In the genomic region with DNA sequence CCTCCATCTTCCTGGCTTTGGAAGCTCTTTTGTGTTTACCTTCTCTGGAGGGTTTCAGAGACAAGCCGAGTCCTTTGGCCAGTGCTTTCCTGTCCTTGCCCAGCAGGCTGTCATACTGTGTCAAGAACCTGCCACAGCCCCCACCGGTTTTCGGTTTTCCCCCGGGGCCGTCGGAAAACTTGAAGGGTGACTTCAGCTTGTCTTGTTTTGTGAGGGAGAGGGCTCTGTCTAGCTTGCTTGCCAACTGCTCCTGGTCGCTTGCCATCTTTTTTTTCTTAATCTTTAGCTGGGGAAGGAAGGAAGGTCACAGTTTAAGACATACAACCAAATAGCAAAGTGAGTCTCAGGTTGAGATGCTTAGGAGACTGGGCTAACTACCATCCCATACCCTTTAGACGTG, we compare ENCODE assay signal across 27 mouse cellular contexts. TPM values are rescaled to one million over a fixed set of nuclear protein-coding genes. Genes with fewer than 3 reads are reported as not detected.
DNase-seq lines count a peak whose midpoint lies in the region; ATAC-seq lines count a peak whose summit lies in the region.
"Had no signal": no experiment of that assay in that cellular context is flagged by ENCODE, and none has a peak within 500 bp of the region (broad histone marks: within the 10 kb centered on the region; RNA-seq: fewer than 3 reads in every experiment).

No protein-coding gene starts in this region.

- H3K4me3 ChIP-seq in forebrain, embryonic 15.5 days = no peak overlapping the region
- no peak overlapping the region for H3K4me3 ChIP-seq in forebrain, embryonic 14.5 days (ENCODE audit: low read depth, low read length)
- H3K4me3 ChIP-seq in hindbrain, embryonic 16.5 days (ENCODE audit: low read length) = no peak overlapping the region
- no peak overlapping the region for H3K4me3 ChIP-seq in hindbrain, embryonic 11.5 days (ENCODE audit: low read depth, low read length)
- H3K4me3 ChIP-seq in midbrain, embryonic 15.5 days = no peak overlapping the region
- H3K4me3 ChIP-seq in midbrain, embryonic 10.5 days = no peak overlapping the region
- H3K4me3 ChIP-seq: embryonic facial prominence, embryonic 10.5 days; embryonic facial prominence, embryonic 15.5 days; limb, embryonic 12.5 days; liver, embryonic 15.5 days; midbrain, embryonic 12.5 days; stomach, embryonic 15.5 days had no signal

- H3K36me3 ChIP-seq in forebrain, embryonic 15.5 days = peaks cover 75% of the 10 kb centered on the region
- H3K36me3 ChIP-seq in forebrain, embryonic 14.5 days (ENCODE audit: control insufficient read depth, insufficient read depth, low read length) = peaks cover 99% of the 10 kb centered on the region
- H3K36me3 ChIP-seq in hindbrain, embryonic 16.5 days (ENCODE audit: control insufficient read depth, insufficient read depth, low read length) = peaks cover 36% of the 10 kb centered on the region
- peaks cover 19% of the 10 kb centered on the region for H3K36me3 ChIP-seq in hindbrain, embryonic 11.5 days (ENCODE audit: control insufficient read depth, insufficient read depth, low read length)
- peaks cover 52% of the 10 kb centered on the region for H3K36me3 ChIP-seq in midbrain, embryonic 15.5 days (replicated peaks)
- peaks cover 100% of the 10 kb centered on the region for H3K36me3 ChIP-seq in midbrain, embryonic 10.5 days

- no peaks in the 10 kb centered on the region for H3K9me3 ChIP-seq in forebrain, embryonic 15.5 days
- no peaks in the 10 kb centered on the region for H3K9me3 ChIP-seq in forebrain, embryonic 14.5 days (replicated peaks; ENCODE audit: control insufficient read depth, low read length)
- H3K9me3 ChIP-seq in hindbrain, embryonic 16.5 days (ENCODE audit: control insufficient read depth, low read length) = no peaks in the 10 kb centered on the region
- no peaks in the 10 kb centered on the region for H3K9me3 ChIP-seq in hindbrain, embryonic 11.5 days (ENCODE audit: control insufficient read depth, low read length)
- no peaks in the 10 kb centered on the region for H3K9me3 ChIP-seq in midbrain, embryonic 15.5 days
- no peaks in the 10 kb centered on the region for H3K9me3 ChIP-seq in midbrain, embryonic 10.5 days (replicated peaks)
- H3K9me3 ChIP-seq: embryonic facial prominence, embryonic 10.5 days; embryonic facial prominence, embryonic 15.5 days; limb, embryonic 12.5 days; liver, embryonic 15.5 days; midbrain, embryonic 12.5 days; stomach, embryonic 15.5 days had no signal

- ATAC-seq in forebrain, embryonic 15.5 days (replicated peaks) = no peak
- ATAC-seq in forebrain, embryonic 14.5 days = no peak
- ATAC-seq in hindbrain, embryonic 16.5 days = no peak
- ATAC-seq in hindbrain, embryonic 11.5 days (ENCODE audit: low FRiP score) = no peak
- no peak for ATAC-seq in midbrain, embryonic 15.5 days (replicated peaks)
- ATAC-seq: intestine, embryonic 16.5 days; Patski had no signal

- 61% methylated on average over 8 of the region's 8 CpGs for WGBS in forebrain, embryonic 15.5 days
- 83% methylated on average over 8 of the region's 8 CpGs for WGBS in forebrain, embryonic 14.5 days
- 64% methylated on average over 8 of the region's 8 CpGs for WGBS in hindbrain, embryonic 16.5 days
- WGBS in hindbrain, embryonic 11.5 days = 94% methylated on average over 8 of the region's 8 CpGs
- 91% methylated on average over 8 of the region's 8 CpGs for WGBS in midbrain, embryonic 15.5 days
- WGBS in midbrain, embryonic 10.5 days = 90% methylated on average over 8 of the region's 8 CpGs

- H3K4me1 ChIP-seq in forebrain, embryonic 15.5 days = peaks cover 51% of the 10 kb centered on the region
- H3K4me1 ChIP-seq in forebrain, embryonic 14.5 days (ENCODE audit: control insufficient read depth, insufficient read depth, low read length) = peaks cover 2% of the 10 kb centered on the region; the same call in 1 of the 2 replicates
- peaks cover 31% of the 10 kb centered on the region for H3K4me1 ChIP-seq in hindbrain, embryonic 16.5 days (ENCODE audit: control insufficient read depth, insufficient read depth, low read depth, low read length)
- no peaks in the 10 kb centered on the region for H3K4me1 ChIP-seq in hindbrain, embryonic 11.5 days (replicated peaks; ENCODE audit: control insufficient read depth, insufficient read depth, low read length)
- H3K4me1 ChIP-seq in midbrain, embryonic 15.5 days = peaks cover 22% of the 10 kb centered on the region
- peaks cover 3% of the 10 kb centered on the region; the same call in 1 of the 2 replicates for H3K4me1 ChIP-seq in midbrain, embryonic 10.5 days
- H3K4me1 ChIP-seq: limb, embryonic 12.5 days; liver, embryonic 15.5 days; stomach, embryonic 15.5 days had no signal

- no peaks in the 10 kb centered on the region for H3K27me3 ChIP-seq in forebrain, embryonic 15.5 days
- no peaks in the 10 kb centered on the region for H3K27me3 ChIP-seq in forebrain, embryonic 14.5 days (replicated peaks; ENCODE audit: control insufficient read depth, insufficient read depth, low read length)
- no peaks in the 10 kb centered on the region for H3K27me3 ChIP-seq in hindbrain, embryonic 16.5 days (replicated peaks; ENCODE audit: control insufficient read depth, insufficient read depth, low read length)
- H3K27me3 ChIP-seq in hindbrain, embryonic 11.5 days (ENCODE audit: control insufficient read depth, insufficient read depth, low read length) = no peaks in the 10 kb centered on the region
- H3K27me3 ChIP-seq in midbrain, embryonic 15.5 days (replicated peaks) = no peaks in the 10 kb centered on the region
- no peaks in the 10 kb centered on the region for H3K27me3 ChIP-seq in midbrain, embryonic 10.5 days (ENCODE audit: low read depth, poor library complexity, severe bottlenecking)
- H3K27me3 ChIP-seq: embryonic facial prominence, embryonic 15.5 days; limb, embryonic 12.5 days; liver, embryonic 15.5 days; midbrain, embryonic 12.5 days; Patski; stomach, embryonic 15.5 days had no signal

- DNase-seq in forebrain, embryonic 14.5 days (ENCODE audit: low spot score) = no peak
- DNase-seq in hindbrain, embryonic 11.5 days (ENCODE audit: low spot score) = no peak
- no peak for DNase-seq in midbrain, embryonic 10.5 days (ENCODE audit: low spot score)
- no peak for DNase-seq in gastrocnemius, postnatal 25 days
- DNase-seq: adrenal gland, postnatal 14 days; cerebellum, adult 11 months; gastrocnemius, postnatal 10 days; heart, postnatal 14 days; kidney, adult 8-10 months; kidney, postnatal 4 days; lung, embryonic 14.5 days; lung, postnatal 36 days; right cerebral cortex, postnatal 25 days; thymus, adult 2 months; thymus, postnatal 36 days had no signal

- H3K27ac ChIP-seq in forebrain, embryonic 15.5 days (replicated peaks) = peak overlapping the region; percentile 91
- H3K27ac ChIP-seq in forebrain, embryonic 14.5 days (ENCODE audit: low read depth, low read length) = no peak overlapping the region
- H3K27ac ChIP-seq in hindbrain, embryonic 16.5 days (ENCODE audit: low read depth, low read length) = peak overlapping the region; percentile 44
- H3K27ac ChIP-seq in hindbrain, embryonic 11.5 days (ENCODE audit: low read depth, low read length) = no peak overlapping the region
- peak overlapping the region; percentile 22 for H3K27ac ChIP-seq in midbrain, embryonic 15.5 days
- H3K27ac ChIP-seq in midbrain, embryonic 10.5 days (replicated peaks) = no peak overlapping the region
- H3K27ac ChIP-seq: embryonic facial prominence, embryonic 10.5 days; embryonic facial prominence, embryonic 15.5 days; kidney, postnatal 0 days; limb, embryonic 12.5 days; liver, embryonic 15.5 days; midbrain, embryonic 12.5 days; stomach, embryonic 15.5 days had no signal

- no peak overlapping the region for H3K9ac ChIP-seq in forebrain, embryonic 15.5 days (replicated peaks)
- H3K9ac ChIP-seq in forebrain, embryonic 14.5 days (ENCODE audit: low read length) = no peak overlapping the region
- H3K9ac ChIP-seq in hindbrain, embryonic 16.5 days (ENCODE audit: low read depth, low read length) = no peak overlapping the region
- H3K9ac ChIP-seq in hindbrain, embryonic 11.5 days (ENCODE audit: low read depth, low read length) = no peak overlapping the region
- no peak overlapping the region for H3K9ac ChIP-seq in midbrain, embryonic 15.5 days
- H3K9ac ChIP-seq: embryonic facial prominence, embryonic 15.5 days; limb, embryonic 12.5 days; liver, embryonic 15.5 days; lung, embryonic 14.5 days; midbrain, embryonic 12.5 days; stomach, embryonic 15.5 days had no signal

- H3K4me2 ChIP-seq in forebrain, embryonic 15.5 days (replicated peaks) = no peak overlapping the region
- H3K4me2 ChIP-seq in forebrain, embryonic 14.5 days (ENCODE audit: low read length) = no peak overlapping the region
- no peak overlapping the region for H3K4me2 ChIP-seq in hindbrain, embryonic 16.5 days (ENCODE audit: low read length)
- no peak overlapping the region for H3K4me2 ChIP-seq in hindbrain, embryonic 11.5 days (replicated peaks; ENCODE audit: low read depth, low read length)
- H3K4me2 ChIP-seq in midbrain, embryonic 15.5 days = no peak overlapping the region
- H3K4me2 ChIP-seq: embryonic facial prominence, embryonic 15.5 days; limb, embryonic 12.5 days; liver, embryonic 15.5 days; lung, embryonic 14.5 days; midbrain, embryonic 12.5 days; stomach, embryonic 15.5 days had no signal

RNA-seq across cellular contexts. Expression of gene Tnrc18, which starts 57.7 kb away (rescaled TPM):
- polyA plus RNA-seq in forebrain, embryonic 15.5 days (2015; fragmentation: Nextera tagmentation; extraction: Ambion mirVana) = 45.9 and 48.3 TPM in 2 replicates
- 27.5 and 36.6 TPM in 2 replicates for polyA plus RNA-seq in forebrain, embryonic 14.5 days (2014; fragmentation: Nextera tagmentation; extraction: Ambion mirVana)
- polyA plus RNA-seq in hindbrain, embryonic 16.5 days (2015; fragmentation: Nextera tagmentation; extraction: Ambion mirVana) = 19.7 and 23.8 TPM in 2 replicates
- 30.7 and 44.0 TPM in 2 replicates for polyA plus RNA-seq in hindbrain, embryonic 11.5 days (2014; fragmentation: Nextera tagmentation; extraction: Ambion mirVana)
- 36.3 and 38.6 TPM in 2 replicates for polyA plus RNA-seq in midbrain, embryonic 15.5 days (2015; fragmentation: Nextera tagmentation; extraction: Ambion mirVana)
- polyA plus RNA-seq in midbrain, embryonic 10.5 days (2016; fragmentation: Nextera tagmentation; extraction: Ambion mirVana) = 18.7 and 23.2 TPM in 2 replicates
- 10 to 100 TPM; 25.2 to 31.6 TPM for total RNA-seq in gastrocnemius, postnatal 25 days (2021)

Comparison
In these comparisons a context has a peak if more than half of its experiments do, and no peak if none do; other contexts are left out.
1. H3K27ac ChIP-seq: peak in forebrain, embryonic 15.5 days (single experiment), hindbrain, embryonic 16.5 days (single experiment) and midbrain, embryonic 15.5 days (single experiment); none in forebrain, embryonic 14.5 days (single experiment), hindbrain, embryonic 11.5 days (single experiment) and midbrain, embryonic 10.5 days (single experiment).